Mouse (Mus musculus) embryonic facial prominence, embryonic 13.5 days (tissue): ENCODE measurements around the gene Slco1c1. TPM values are rescaled to one million over a fixed set of nuclear protein-coding genes. Genes with fewer than 3 reads are reported as not detected.

ENCODE experiments used
- ATAC-seq: fragments of 200-750 bp; cut with Nextera tagmentation; 2 replicates; pipeline ENCODE4 v1.8.0; 2017; ENCODE audit warnings: low read depth; ENCODE audit not compliant: insufficient number of reproducible peaks, insufficient read depth, low FRiP score, low TSS enrichment
- H3K27ac ChIP-seq: fragments of 300-500 bp; sonication (generic); 2 replicates; pipeline ENCODE4 v1.5.1; 2015; ENCODE audit warnings: moderate library complexity, mild to moderate bottlenecking, inconsistent platforms
- H3K27me3 ChIP-seq: fragments of 300-500 bp; sonication (generic); 2 replicates; pipeline ENCODE4 v1.6.1; 2015; ENCODE audit warnings: mild to moderate bottlenecking, inconsistent platforms
- H3K36me3 ChIP-seq: fragments of 300-500 bp; sonication (generic); 2 replicates; pipeline ENCODE4 v1.6.1; 2015; ENCODE audit warnings: mild to moderate bottlenecking, inconsistent platforms
- H3K4me1 ChIP-seq: fragments of 300-500 bp; sonication (generic); 2 replicates; pipeline ENCODE4 v1.6.1; 2015; ENCODE audit warnings: inconsistent platforms
- H3K4me2 ChIP-seq: fragments of 300-500 bp; sonication (generic); 2 replicates; pipeline ENCODE4 v1.6.1; 2015; ENCODE audit warnings: moderate library complexity, mild to moderate bottlenecking, inconsistent platforms
- H3K4me3 ChIP-seq: fragments of 300-500 bp; sonication (generic); 2 replicates; pipeline ENCODE4 v1.5.1; 2015; ENCODE audit warnings: mild to moderate bottlenecking, inconsistent platforms
- H3K9ac ChIP-seq: fragments of 300-500 bp; sonication (generic); 2 replicates; pipeline ENCODE4 v1.6.1; 2015; ENCODE audit warnings: mild to moderate bottlenecking, inconsistent platforms
- H3K9me3 ChIP-seq: fragments of 300-500 bp; sonication (generic); 2 replicates; pipeline ENCODE4 v1.6.1; 2016; ENCODE audit warnings: inconsistent platforms
- WGBS: fragments of 180-500 bp; shearing (Covaris S2); methylation state at CpG from one replicate; pipeline ENCODE4 v1.1.7; 2015; ENCODE audit warnings: mixed read lengths; 5-methylcytosine and 5-hydroxymethylcytosine counted together
- polyA plus RNA-seq: library from polyadenylated mRNA; unstranded; fragments of >200 nt; fragmentation: Nextera tagmentation; extraction: Ambion mirVana; gene quantifications from 2 replicates; pipeline ENCODE4 v1.2.1, GENCODE M21; 2015

Gene Slco1c1
- polyA plus RNA-seq, result 0.14 and 0.62 TPM in 2 replicates

DNA sequence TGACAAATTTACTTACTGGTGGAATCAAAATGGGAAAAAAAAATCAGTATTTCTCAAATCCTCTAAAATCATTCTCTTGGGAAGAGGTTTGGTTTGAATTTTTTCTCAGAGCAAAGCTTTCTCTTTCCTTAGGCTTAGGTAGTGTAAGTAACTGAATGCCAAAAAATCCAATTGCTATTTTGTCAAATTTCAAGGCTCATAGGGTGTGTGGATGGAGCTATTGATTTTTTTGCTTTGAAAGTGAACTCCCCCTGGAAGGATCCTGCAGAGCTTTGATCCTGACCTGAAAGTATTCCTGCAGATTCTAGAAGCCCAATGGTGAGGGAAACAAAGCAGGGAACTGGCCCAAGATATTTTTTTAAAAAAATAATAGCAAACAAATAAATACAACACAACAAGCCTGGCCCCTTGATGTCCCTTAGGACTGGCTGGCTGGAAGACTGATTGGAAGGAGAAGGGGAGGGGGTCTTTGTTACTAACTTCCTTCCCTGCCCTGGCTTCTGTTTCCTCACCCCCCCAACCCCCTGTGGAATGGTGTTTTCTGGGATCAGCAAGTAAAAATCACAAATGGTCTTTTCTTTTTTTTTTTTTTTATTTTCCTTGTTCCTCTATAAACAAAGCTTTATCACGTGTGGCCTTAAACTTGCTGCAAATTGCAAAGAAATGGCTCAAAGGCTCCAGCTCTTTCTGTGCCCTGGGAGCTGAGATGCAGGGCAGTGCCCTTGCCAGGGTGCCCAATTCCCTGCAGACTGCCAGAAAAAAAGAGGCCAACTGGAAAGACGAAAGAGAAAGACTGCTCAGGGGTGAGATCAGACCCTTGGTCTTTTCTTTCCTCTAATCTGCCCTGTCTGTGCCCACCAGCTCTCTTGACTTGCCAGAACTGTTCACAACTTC is at the start of gene Slco1c1:
Slco1c1 (plus strand) TSS at position 622 of the 894 bp plus-strand sequence.
- no peaks in the 10 kb centered on the region for H3K27me3 ChIP-seq
- WGBS, result 58% methylated on average over 2 of the region's 2 CpGs
- H3K9me3 ChIP-seq, result no peaks in the 10 kb centered on the region

DNA sequence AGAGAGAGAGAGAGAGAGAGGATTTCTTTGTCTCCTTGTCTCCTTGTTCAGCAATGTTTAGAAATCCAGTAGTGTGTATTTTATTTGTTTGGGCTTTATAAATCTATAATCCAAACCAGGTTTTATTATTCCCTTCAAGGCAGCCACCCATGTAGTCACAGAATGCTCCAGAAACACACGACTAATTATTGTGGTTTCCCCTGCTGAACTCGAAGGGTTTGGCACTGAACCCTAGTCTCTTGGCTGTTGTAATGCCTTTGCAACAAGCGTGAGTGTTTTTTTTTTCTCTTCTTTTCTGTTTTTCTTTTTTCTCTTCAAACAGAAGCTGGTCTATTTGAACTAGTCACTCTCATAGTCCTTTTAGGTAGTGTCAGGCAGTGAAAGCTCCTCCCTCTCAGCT is 49.5 kb upstream of the Slco1c1 start:
- Histone ChIP-seq H3K27me3 (no peaks in the 10 kb centered on the region), H3K9ac (no peak overlapping the region), H3K4me1 (peaks cover 5% of the 10 kb centered on the region), H3K4me3 (no peak overlapping the region), H3K4me2 (no peak overlapping the region), H3K9me3 (no peaks in the 10 kb centered on the region), H3K27ac (0 out of 2 replicates have a peak overlapping the region, but pooled peaks have one; percentile 39), H3K36me3 (peaks cover 10% of the 10 kb centered on the region)
- WGBS, result 16% methylated on average over 3 of the region's 3 CpGs
- 0 out of 2 replicates have a peak, but pooled peaks have one; percentile 43 for ATAC-seq

More for the DNA sequence above, at the start of gene Slco1c1:
- Histone ChIP-seq H3K4me3 (no peak within 1 kb of the TSS), H3K9ac (no peak within 1 kb of the TSS), H3K36me3 (no peaks in the 10 kb centered on the region), H3K4me1 (no peaks in the 10 kb centered on the region), H3K4me2 (no peak within 1 kb of the TSS), H3K27ac (no peak within 1 kb of the TSS)
- no peak for ATAC-seq

DNA sequence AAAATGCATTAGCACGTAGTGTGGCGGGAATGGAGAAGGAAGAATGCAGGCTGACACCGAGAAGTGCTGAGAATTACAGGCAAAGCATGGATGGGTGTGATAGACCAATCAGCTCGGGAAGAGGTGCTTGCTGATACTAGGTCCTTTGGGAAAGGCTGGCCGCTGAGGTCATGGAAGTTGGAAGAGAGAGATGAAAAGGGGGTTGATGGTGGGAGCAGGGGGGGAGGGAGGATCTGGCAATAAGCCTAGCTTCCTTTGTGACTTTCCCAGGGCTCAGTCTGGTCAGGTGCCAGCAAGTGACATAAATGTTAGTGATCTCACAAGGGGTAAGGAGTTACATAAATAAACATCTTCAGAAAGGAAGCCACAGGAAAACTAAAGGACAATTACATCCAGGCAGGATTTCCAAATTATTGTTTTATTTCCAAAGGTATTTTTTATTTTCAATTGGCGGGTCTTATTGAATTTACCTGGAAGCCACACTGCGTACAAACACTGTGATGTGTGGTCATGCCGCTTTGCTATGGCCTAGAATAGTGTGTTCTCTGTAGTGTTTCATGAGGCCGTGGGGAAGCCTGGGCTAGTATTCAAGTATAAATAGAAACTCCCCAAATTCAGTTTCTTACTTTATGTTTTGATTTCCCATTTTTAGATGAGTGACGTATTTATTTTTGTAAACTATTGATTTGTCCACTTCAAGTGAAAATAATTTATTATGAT is 38.7 kb upstream of the Slco1c1 start:
- no peak for ATAC-seq
- Histone ChIP-seq H3K27me3 (no peaks in the 10 kb centered on the region), H3K27ac (no peak overlapping the region), H3K4me2 (no peak overlapping the region), H3K9me3 (no peaks in the 10 kb centered on the region), H3K4me3 (no peak overlapping the region), H3K36me3 (no peaks in the 10 kb centered on the region; the same call in 1 of the 2 replicates), H3K9ac (no peak overlapping the region), H3K4me1 (no peaks in the 10 kb centered on the region)
- 69% methylated on average over 10 of the region's 10 CpGs for WGBS

DNA sequence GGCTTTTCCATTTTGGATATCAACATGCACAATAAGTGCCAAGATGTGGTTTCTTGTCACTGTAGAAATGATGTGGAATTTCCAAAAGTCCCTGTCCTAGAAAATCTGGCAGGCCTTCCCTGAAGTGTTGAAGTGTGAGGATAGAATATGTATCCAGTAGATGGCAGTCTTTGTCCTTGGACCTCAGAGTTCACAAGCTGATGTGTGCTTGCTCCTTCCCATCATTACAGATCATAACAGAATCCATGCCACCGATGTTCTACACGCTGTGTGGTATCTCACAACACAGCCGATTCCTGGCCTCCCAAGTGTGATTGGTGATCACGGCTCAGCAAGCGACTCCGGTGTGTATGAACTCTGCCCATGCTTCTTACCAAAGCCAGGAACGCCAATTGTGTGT is 36.9 kb upstream of the Slco1c1 start:
- Histone ChIP-seq H3K9ac (no peak overlapping the region), H3K4me3 (no peak overlapping the region), H3K27me3 (no peaks in the 10 kb centered on the region), H3K9me3 (no peaks in the 10 kb centered on the region), H3K36me3 (peaks cover 6% of the 10 kb centered on the region), H3K27ac (no peak overlapping the region), H3K4me2 (no peak overlapping the region), H3K4me1 (no peaks in the 10 kb centered on the region)
- WGBS, result 63% methylated on average over 7 of the region's 7 CpGs
- ATAC-seq, result no peak

DNA sequence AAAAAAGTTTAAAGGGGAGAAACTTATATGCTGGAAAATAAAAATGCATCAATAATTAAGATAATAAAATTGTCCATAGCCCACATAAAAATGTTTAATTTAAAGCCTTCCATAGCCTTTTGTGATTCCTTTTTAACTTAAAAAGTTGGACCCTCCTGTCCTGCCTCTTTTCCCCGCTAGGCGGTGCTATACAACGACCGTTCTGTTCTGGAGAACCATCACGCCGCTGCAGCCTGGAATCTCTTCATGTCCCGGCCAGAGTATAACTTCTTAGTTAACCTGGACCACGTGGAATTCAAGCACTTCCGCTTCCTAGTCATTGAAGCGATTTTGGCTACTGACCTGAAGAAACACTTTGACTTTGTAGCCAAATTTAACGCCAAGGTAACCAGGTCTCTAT is 35.5 kb upstream of the Slco1c1 start:
- Histone ChIP-seq H3K27ac (no peak overlapping the region), H3K36me3 (peaks cover 17% of the 10 kb centered on the region), H3K27me3 (no peaks in the 10 kb centered on the region), H3K9ac (no peak overlapping the region), H3K4me2 (no peak overlapping the region), H3K4me3 (no peak overlapping the region), H3K4me1 (no peaks in the 10 kb centered on the region), H3K9me3 (no peaks in the 10 kb centered on the region)
- no peak for ATAC-seq
- 14% methylated on average over 11 of the region's 11 CpGs for WGBS

DNA sequence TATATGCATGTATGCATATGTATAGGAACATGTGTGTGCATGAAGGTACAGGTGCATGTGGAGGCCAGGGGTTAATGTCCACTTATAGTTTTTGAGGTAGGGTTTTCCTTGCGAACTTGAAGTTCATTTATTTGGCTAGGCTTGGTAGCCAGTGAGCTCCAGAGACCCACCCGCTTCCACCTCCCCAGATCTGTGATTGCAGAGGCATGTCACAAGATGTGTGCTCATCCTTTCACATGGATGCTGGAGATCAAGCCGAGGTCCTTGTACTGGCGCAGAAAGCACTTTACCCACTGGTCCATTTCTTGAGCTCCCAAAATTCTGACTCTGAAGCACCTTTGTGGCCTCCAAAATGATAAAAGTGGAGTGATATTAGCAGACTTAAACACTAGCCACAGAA is 29.3 kb upstream of the Slco1c1 start:
- 91% methylated on average over 4 of the region's 4 CpGs for WGBS
- H3K9me3 ChIP-seq, result no peaks in the 10 kb centered on the region
- no peaks in the 10 kb centered on the region for H3K27me3 ChIP-seq
- H3K4me3 ChIP-seq, result no peak overlapping the region
- H3K4me2 ChIP-seq, result no peak overlapping the region
- H3K4me1 ChIP-seq, result 0 out of 2 replicates have a peak, but pooled peaks cover 4% of the 10 kb centered on the region
- peaks cover 37% of the 10 kb centered on the region for H3K36me3 ChIP-seq
- ATAC-seq, result no peak
- H3K9ac ChIP-seq, result no peak overlapping the region
- no peak overlapping the region for H3K27ac ChIP-seq

DNA sequence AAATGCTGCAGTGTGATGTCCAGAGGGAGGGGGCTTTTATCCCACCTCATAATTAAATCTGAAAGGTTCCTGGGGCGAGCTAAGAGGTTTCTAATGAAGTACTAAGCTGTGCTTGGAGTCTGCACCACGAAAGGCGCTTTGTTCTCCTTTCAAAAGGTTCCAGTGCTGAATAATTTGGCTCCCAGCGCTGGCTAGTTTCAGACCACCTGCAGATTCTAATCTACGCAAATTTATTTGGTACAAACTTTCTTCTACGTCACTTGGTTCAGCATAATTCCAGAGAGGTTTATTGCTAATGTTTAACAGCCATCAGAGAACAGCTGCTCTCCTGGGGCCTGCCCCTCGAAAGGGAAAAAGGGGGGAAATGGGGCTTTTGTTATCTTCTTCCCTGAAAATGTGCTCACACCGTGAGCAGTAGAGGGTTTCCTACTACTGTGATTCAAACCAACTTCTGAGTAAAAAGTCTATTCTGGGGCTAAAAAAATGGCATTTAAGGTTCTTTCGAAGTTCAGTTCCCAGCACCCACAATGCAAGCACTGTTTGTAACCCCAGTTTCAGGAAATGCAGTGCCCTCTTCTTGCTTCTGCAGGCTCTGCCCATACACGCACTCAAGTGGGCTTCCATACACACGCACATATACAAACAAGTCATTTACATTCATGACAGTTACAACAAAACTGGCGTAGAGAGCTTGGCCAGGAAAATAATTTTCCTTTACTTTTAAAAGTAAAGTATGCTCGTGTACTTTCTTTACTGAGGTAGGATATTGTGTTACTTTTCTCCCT is 28.3 kb upstream of the Slco1c1 start:
- Histone ChIP-seq H3K36me3 (peaks cover 39% of the 10 kb centered on the region), H3K9ac (no peak overlapping the region), H3K9me3 (no peaks in the 10 kb centered on the region), H3K27me3 (no peaks in the 10 kb centered on the region), H3K27ac (no peak overlapping the region), H3K4me1 (0 out of 2 replicates have a peak, but pooled peaks cover 4% of the 10 kb centered on the region), H3K4me3 (no peak overlapping the region), H3K4me2 (no peak overlapping the region)
- WGBS, result 20% methylated on average over 13 of the region's 13 CpGs
- ATAC-seq, result no peak

DNA sequence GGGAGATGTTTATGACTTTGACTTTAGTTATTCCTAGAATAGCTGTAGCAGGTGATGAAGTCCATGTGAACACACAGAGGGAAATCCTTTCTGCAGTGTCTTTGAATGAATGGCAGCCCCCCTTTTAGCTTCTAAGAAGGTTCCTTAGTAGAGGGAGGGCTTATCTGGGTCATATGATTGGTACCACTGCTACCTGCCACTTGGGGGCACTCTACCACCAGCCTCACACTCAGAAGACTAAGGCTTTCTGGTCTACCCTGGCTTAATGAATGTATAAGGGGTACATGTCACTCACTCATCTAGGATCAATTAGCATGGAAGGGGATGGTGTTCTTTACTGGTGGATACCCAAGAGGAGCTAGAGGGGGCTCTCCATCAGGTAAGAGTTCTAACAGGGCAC is 24.7 kb upstream of the Slco1c1 start:
- Histone ChIP-seq H3K9ac (no peak overlapping the region), H3K4me3 (no peak overlapping the region), H3K36me3 (peaks cover 20% of the 10 kb centered on the region), H3K27ac (no peak overlapping the region), H3K27me3 (no peaks in the 10 kb centered on the region), H3K4me2 (no peak overlapping the region), H3K9me3 (no peaks in the 10 kb centered on the region), H3K4me1 (0 out of 2 replicates have a peak, but pooled peaks cover 4% of the 10 kb centered on the region)
- no peak for ATAC-seq

DNA sequence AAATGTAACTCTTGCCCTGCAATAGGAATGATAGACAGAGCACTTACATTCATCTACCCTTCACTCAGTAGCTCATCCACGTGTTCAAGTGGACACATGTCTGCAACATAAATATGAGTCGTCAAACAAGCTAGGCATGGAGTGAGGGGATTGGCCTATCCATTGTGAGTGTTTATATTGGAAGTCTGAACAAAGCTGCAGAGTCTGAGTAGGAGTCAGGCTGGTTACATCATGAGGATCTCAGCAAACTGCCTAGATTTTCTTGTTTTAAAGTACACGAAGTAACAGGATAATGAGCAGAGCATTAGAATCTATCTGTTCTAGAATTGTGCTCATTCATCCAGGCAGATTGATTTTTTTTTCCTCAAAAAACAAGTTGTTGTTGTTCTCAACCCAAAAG is 23.0 kb upstream of the Slco1c1 start:
- no peak for ATAC-seq
- WGBS, result 83% methylated on average over 3 of the region's 3 CpGs
- no peaks in the 10 kb centered on the region for H3K9me3 ChIP-seq

DNA sequence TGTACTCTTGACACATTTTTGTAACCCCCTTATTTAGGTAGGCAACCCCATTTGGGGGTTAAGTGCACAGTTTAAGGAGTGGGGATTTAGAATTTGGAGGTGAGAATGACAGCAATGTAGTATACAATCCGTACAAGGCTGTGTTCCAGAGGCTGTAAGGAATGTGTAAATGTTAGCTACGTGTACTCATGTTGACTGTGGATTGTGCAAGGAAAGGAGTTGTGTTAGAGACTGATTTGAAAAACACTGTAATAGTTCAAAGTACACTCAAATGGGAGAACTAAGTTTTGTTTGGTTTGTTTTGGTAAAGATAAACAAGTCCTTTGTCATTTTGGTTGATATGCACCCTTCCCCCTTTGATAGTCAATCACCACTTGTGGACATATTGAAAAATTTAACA is 1.6 kb upstream of the Slco1c1 start:
- no peak overlapping the region for H3K27ac ChIP-seq
- 78% methylated on average over 2 of the region's 2 CpGs for WGBS
- H3K36me3 ChIP-seq, result no peaks in the 10 kb centered on the region
- no peaks in the 10 kb centered on the region for H3K9me3 ChIP-seq
- H3K27me3 ChIP-seq, result no peaks in the 10 kb centered on the region
- H3K4me3 ChIP-seq, result no peak overlapping the region
- H3K4me1 ChIP-seq, result no peaks in the 10 kb centered on the region
- no peak overlapping the region for H3K9ac ChIP-seq
- ATAC-seq, result no peak
- H3K4me2 ChIP-seq, result no peak overlapping the region

More for the DNA sequence above, 23.0 kb upstream of the Slco1c1 start:
- H3K27ac ChIP-seq, result no peak overlapping the region
- H3K4me1 ChIP-seq, result no peaks in the 10 kb centered on the region
- H3K36me3 ChIP-seq, result peaks cover 20% of the 10 kb centered on the region
- H3K9ac ChIP-seq, result no peak overlapping the region
- H3K4me2 ChIP-seq, result no peak overlapping the region
- H3K4me3 ChIP-seq, result no peak overlapping the region
- H3K27me3 ChIP-seq, result no peaks in the 10 kb centered on the region

DNA sequence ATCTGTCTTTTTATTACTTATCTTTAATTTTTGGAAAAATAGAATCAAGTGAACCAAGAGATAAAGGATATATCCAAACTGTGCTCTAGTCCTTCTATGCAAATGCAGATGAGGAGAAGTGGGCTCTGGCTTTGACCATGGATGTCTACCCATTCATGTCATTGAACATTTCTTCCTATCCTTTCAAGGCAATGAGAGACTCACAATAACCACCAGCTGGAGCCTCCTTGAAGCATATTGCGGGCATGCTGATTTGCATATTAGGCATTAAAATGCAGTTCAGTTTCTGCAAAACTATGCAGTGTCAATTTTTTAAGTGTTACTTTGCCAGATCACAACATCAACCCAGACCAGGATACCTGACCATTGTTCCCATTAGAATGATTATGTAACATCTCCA is 1.6 kb downstream of the Slco1c1 start:
- 84% methylated on average over 1 of the region's 1 CpGs for WGBS
- Histone ChIP-seq H3K4me2 (no peak overlapping the region), H3K9me3 (no peaks in the 10 kb centered on the region), H3K27me3 (no peaks in the 10 kb centered on the region), H3K27ac (no peak overlapping the region), H3K9ac (no peak overlapping the region), H3K4me3 (no peak overlapping the region), H3K4me1 (no peaks in the 10 kb centered on the region), H3K36me3 (no peaks in the 10 kb centered on the region)
- no peak for ATAC-seq
